Mouse (Mus musculus) limb, embryonic 11.5 days (tissue): ENCODE data around the gene Nme6. TPM values are rescaled to one million over a fixed set of nuclear protein-coding genes. Genes with fewer than 3 reads are reported as not detected.
A peak's percentile ranks its signal among the peaks of the same experiment; 100 is the strongest.
"Not testable (repeated sequence)": the region's sequence is repeated elsewhere in the genome, so short reads cannot be mapped to it uniquely, and the experiment has no call there.

Source experiments
- ATAC-seq: fragments of 200-750 bp; cut with Nextera tagmentation; 2 replicates; pipeline ENCODE4 v1.8.0; 2017; ENCODE audit warnings: low read depth; ENCODE audit not compliant: insufficient number of reproducible peaks, low FRiP score, low TSS enrichment
- DNase-seq: peaks from one replicate; pipeline ENCODE4 v3.0.0-alpha.2; 2015; ENCODE audit warnings: low spot score
- H3K27ac ChIP-seq: fragments of 300-500 bp; sonication (generic); replicated peaks from 2 replicates; pipeline ENCODE4 v1.5.1; 2014; ENCODE audit warnings: low read depth, mild to moderate bottlenecking, low read length
- H3K27me3 ChIP-seq: fragments of 300-500 bp; sonication (generic); 2 replicates; pipeline ENCODE4 v1.6.1; 2014; ENCODE audit warnings: mild to moderate bottlenecking, low read length, mixed read lengths; ENCODE audit not compliant: control insufficient read depth, insufficient read depth
- H3K36me3 ChIP-seq: fragments of 300-500 bp; sonication (generic); 2 replicates; pipeline ENCODE4 v1.6.1; 2014; ENCODE audit warnings: mild to moderate bottlenecking, low read length, moderate library complexity, mixed read lengths; ENCODE audit not compliant: control insufficient read depth, insufficient read depth
- H3K4me1 ChIP-seq: fragments of 300-500 bp; sonication (generic); 2 replicates; pipeline ENCODE4 v1.6.1; 2014; ENCODE audit warnings: low read length, mixed read lengths; ENCODE audit not compliant: control insufficient read depth, insufficient read depth
- H3K4me2 ChIP-seq: fragments of 300-500 bp; sonication (generic); 2 replicates; pipeline ENCODE4 v1.6.1; 2014; ENCODE audit warnings: low read depth, mild to moderate bottlenecking, moderate library complexity; ENCODE audit not compliant: severe bottlenecking
- H3K4me3 ChIP-seq: fragments of 300-500 bp; sonication (generic); 2 replicates; pipeline ENCODE4 v1.5.1; 2014; ENCODE audit warnings: low read depth, low read length
- H3K9ac ChIP-seq: fragments of 300-500 bp; sonication (generic); 2 replicates; pipeline ENCODE4 v1.6.1; 2014; ENCODE audit warnings: mild to moderate bottlenecking, low read length
- H3K9me3 ChIP-seq: fragments of 300-500 bp; sonication (generic); 2 replicates; pipeline ENCODE4 v1.6.1; 2016; ENCODE audit warnings: low read length; ENCODE audit not compliant: control insufficient read depth
- WGBS: fragments of 180-500 bp; shearing (Covaris S2); extraction: QIAGEN DNeasy Blood & Tissue Kit; methylation state at CpG from one replicate; pipeline ENCODE4 v1.1.7; 2014; 5-methylcytosine and 5-hydroxymethylcytosine counted together
- polyA plus RNA-seq: library from polyadenylated mRNA; unstranded; fragments of >200 nt; fragmentation: Nextera tagmentation; extraction: Ambion mirVana; gene quantifications from 2 replicates; pipeline ENCODE4 v1.2.1, GENCODE M21; 2014

Gene Nme6
- 84.8 and 91.5 TPM in 2 replicates for polyA plus RNA-seq

- H3K27me3 ChIP-seq, result no peaks in the 10 kb centered on the region
- ATAC-seq, result peak; percentile 97
- no peak within 1 kb of the TSS for H3K27ac ChIP-seq
- H3K9me3 ChIP-seq, result no peaks in the 10 kb centered on the region
- H3K9ac ChIP-seq, result peak within 1 kb of the TSS; percentile 61
- H3K36me3 ChIP-seq, result no peaks in the 10 kb centered on the region
- H3K4me3 ChIP-seq, result peak within 1 kb of the TSS; percentile 56
- peak; percentile 96 for DNase-seq
- H3K4me2 ChIP-seq, result peak within 1 kb of the TSS; percentile 88
- H3K4me1 ChIP-seq, result no peaks in the 10 kb centered on the region
- WGBS, result 0% methylated on average over 32 of the region's 32 CpGs
Observed at GRCm38 (mm10) chr9:109832391-109833087, at the start of gene Nme6. Nme6 (plus strand) TSS chr9:109832749.

GRCm38 (mm10) chr9:109790570-109790969 is 42.0 kb upstream of the Nme6 start, which contains the start of gene Fbxw27:
Fbxw27 (minus strand) TSS chr9:109790670.
- not testable (repeated sequence) for H3K4me3 ChIP-seq, ATAC-seq, H3K27ac ChIP-seq, DNase-seq, H3K9me3 ChIP-seq, H3K4me1 ChIP-seq, H3K9ac ChIP-seq, H3K27me3 ChIP-seq, H3K4me2 ChIP-seq, H3K36me3 ChIP-seq
- 78% methylated on average over 4 of the region's 4 CpGs for WGBS

GRCm38 (mm10) chr9:109795221-109795620 is 37.3 kb upstream of the Nme6 start:
- no peaks in the 10 kb centered on the region for H3K9me3 ChIP-seq

DNA sequence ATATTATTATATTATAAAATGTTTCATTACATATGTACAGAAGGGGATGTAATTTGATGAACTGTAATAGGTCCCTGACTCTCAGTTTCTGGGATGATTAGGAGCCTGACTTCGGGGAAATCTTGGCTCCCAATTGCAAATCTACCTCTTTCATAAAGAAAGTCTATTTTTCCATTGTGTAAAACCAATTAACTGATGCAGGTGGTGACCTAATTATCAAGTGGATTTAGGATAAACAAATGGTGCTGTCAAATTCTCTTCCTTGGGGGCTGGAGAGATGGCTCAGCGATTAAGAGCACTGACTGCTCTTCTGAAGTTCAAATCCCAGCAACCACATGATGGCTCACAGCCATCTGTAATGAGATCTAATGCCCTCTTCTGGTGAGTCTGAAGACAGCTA is 36.7 kb upstream of the Nme6 start:
- DNase-seq (no peak), ATAC-seq (no peak)
- H3K36me3 ChIP-seq, result no peaks in the 10 kb centered on the region
- 78% methylated on average over 2 of the region's 2 CpGs for WGBS
- H3K4me2 ChIP-seq, result no peak overlapping the region
- no peak overlapping the region for H3K4me3 ChIP-seq
- H3K4me1 ChIP-seq, result no peaks in the 10 kb centered on the region
- H3K27me3 ChIP-seq, result no peaks in the 10 kb centered on the region
- H3K9ac ChIP-seq, result no peak overlapping the region
- H3K9me3 ChIP-seq, result no peaks in the 10 kb centered on the region
- H3K27ac ChIP-seq, result no peak overlapping the region

More at GRCm38 (mm10) chr9:109795221-109795620, 37.3 kb upstream of the Nme6 start:
- no peak overlapping the region for H3K4me3 ChIP-seq
- no peaks in the 10 kb centered on the region for H3K27me3 ChIP-seq
- H3K4me1 ChIP-seq, result no peaks in the 10 kb centered on the region
- DNase-seq, result no peak
- H3K27ac ChIP-seq, result no peak overlapping the region
- no peak overlapping the region for H3K9ac ChIP-seq
- no peak overlapping the region for H3K4me2 ChIP-seq
- 59% methylated on average over 2 of the region's 2 CpGs for WGBS
- no peaks in the 10 kb centered on the region for H3K36me3 ChIP-seq
- ATAC-seq, result no peak

DNA sequence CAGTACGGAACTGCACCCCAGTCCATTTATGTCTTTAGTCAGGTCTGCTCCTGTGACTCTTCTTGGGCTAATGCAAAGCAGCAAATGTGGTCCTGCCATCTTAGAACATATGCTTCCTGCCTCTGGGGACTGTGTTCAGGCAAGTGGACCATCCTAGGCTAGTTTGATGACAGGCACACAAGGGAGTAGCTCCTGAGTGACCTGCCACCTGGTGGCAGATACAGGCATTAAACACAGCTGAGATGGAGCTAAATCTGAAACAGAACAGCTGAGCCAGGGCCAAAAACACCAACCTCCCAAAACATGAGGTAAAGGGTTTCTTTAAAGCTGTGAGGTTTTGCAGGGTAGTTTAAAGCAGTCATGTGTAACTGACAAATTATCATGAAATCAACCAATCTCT is 34.5 kb upstream of the Nme6 start:
- Histone ChIP-seq H3K4me2 (no peak overlapping the region), H3K4me1 (no peaks in the 10 kb centered on the region), H3K4me3 (no peak overlapping the region), H3K27ac (no peak overlapping the region), H3K36me3 (no peaks in the 10 kb centered on the region), H3K27me3 (no peaks in the 10 kb centered on the region), H3K9me3 (no peaks in the 10 kb centered on the region), H3K9ac (no peak overlapping the region)
- 94% methylated on average over 1 of the region's 1 CpGs for WGBS
- DNase-seq (peak; percentile 36), ATAC-seq (no peak)

- not testable (repeated sequence) for H3K9me3 ChIP-seq, DNase-seq
Observed at GRCm38 (mm10) chr9:109805596-109805995, 27.0 kb upstream of the Nme6 start.

DNA sequence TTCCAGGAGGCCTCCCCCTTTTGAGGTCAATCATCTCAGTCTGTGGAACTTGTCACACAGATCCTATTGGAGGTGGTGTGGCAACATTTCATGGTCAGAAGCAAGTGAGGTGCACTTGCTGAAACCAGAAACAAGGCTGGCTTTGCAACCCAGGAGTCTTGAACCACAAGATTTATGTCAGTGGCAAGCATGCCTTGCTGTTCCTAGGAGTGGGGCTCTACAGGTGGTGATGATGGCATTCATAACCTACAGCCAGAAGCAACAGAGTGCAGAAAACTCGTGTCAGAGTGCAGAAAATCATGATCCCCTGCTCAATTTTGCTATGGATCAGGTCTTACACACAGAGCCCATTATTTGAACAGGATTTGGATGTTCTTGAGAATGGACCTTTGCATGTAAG is 26.3 kb upstream of the Nme6 start:
- WGBS, result 53% methylated on average over 1 of the region's 1 CpGs
- ATAC-seq (no peak), DNase-seq (no peak)
- Histone ChIP-seq H3K36me3 (no peaks in the 10 kb centered on the region), H3K4me2 (no peak overlapping the region), H3K4me3 (no peak overlapping the region), H3K9ac (no peak overlapping the region), H3K9me3 (no peaks in the 10 kb centered on the region), H3K27me3 (no peaks in the 10 kb centered on the region), H3K4me1 (no peaks in the 10 kb centered on the region), H3K27ac (no peak overlapping the region)

More at GRCm38 (mm10) chr9:109805596-109805995, 27.0 kb upstream of the Nme6 start:
- not testable (repeated sequence) for H3K4me1 ChIP-seq, H3K27me3 ChIP-seq, H3K4me2 ChIP-seq, H3K27ac ChIP-seq, H3K9ac ChIP-seq, H3K36me3 ChIP-seq, ATAC-seq, H3K4me3 ChIP-seq
- WGBS, result 74% methylated on average over 2 of the region's 2 CpGs

GRCm38 (mm10) chr9:109806695-109807293 is 25.8 kb upstream of the Nme6 start:
- Histone ChIP-seq H3K9ac (no peak overlapping the region), H3K36me3 (no peaks in the 10 kb centered on the region), H3K4me2 (no peak overlapping the region), H3K4me1 (no peaks in the 10 kb centered on the region), H3K4me3 (no peak overlapping the region), H3K9me3 (no peaks in the 10 kb centered on the region), H3K27me3 (no peaks in the 10 kb centered on the region), H3K27ac (no peak overlapping the region)
- ATAC-seq (no peak), DNase-seq (no peak)
- WGBS, result 88% methylated on average over 2 of the region's 2 CpGs
